Mouse (Mus musculus) 416B (cell line): ENCODE data around the gene Pdk2.

Experiments
- DNase-seq: peaks from one replicate; pipeline ENCODE4 v3.0.0; 2011; ENCODE audit warnings: low read depth

Gene Pdk2

DNA sequence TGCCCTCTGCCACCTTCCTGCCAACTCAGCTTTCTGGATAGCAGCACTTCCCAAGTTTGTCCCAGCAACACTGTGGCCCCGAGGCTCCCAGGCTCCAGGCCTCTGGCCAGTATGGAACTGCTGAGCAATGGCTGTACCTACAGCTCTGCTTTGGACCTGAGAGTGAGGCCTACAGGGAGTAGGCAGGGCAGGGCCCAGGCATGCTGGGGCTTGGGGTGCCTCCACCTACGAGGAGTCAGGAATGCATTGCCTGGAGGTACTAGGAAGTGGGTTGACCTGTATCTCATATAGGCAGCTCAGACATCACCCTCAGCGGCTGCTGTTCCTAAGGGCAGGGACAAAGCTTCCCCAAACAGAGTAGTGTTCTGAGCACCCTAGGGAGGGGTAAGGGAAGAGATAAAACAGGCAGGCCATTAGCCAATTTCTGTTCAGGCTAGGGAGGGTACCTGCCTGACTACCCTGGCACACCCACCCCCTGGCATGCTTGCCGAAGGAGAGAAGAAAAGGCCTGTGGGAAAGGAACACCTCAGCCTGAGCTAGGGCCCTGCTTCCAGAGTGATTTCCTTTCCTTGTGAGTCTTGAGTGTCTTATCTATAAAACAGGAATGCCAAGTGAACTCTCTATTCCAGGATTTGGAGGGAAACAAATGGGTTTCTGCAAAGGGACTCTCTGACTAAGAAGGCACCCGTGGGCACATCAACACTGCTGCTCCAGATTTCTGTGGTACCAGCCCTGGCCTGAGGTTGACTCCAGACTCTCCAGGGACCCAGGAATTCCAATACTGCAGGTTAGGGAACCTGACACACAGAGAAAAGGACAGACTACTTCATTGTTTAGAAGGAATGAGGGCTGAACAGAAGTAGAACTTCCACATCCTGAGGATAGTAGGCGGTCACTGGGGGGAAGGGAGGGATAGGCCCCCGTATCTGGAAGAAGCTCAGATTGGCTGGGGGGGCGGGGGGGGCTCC is 29.3 kb upstream of the Pdk2 start:
- no peak for DNase-seq

DNA sequence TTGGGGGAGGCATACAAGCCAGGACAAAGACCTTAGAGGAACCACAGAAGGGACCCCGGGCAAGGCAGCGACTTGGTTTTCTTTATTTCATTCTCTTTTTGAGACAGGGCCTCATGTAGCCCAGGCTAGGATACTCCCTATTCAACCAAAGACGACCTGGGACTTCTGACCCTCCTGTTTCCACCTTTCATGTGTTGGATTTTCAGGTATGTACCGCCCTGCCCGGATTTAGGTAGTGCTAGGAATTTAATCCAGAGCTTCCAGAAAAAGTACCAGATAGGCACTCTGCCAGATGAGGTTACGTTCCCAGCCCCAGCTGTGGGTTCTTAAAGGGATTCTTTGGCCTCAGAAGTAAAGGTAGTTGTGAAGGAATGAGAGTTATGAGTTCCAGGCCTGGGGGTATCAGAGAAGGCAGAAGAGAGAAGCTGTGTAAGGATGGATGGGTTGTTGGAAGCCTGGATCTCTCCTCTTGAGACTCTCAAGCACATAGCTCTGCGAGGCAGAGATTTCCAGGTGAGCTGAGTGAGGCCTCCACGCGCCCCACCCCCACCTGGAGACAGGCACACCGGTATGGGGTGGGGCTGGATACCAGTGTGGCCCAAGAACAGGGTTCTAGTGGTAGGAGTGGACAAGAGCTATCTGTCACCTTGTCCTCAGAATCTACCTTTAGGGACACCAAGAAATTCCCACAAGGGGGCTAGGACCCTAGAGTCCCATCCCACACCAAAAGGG is 28.2 kb upstream of the Pdk2 start:
- DNase-seq: no peak

DNA sequence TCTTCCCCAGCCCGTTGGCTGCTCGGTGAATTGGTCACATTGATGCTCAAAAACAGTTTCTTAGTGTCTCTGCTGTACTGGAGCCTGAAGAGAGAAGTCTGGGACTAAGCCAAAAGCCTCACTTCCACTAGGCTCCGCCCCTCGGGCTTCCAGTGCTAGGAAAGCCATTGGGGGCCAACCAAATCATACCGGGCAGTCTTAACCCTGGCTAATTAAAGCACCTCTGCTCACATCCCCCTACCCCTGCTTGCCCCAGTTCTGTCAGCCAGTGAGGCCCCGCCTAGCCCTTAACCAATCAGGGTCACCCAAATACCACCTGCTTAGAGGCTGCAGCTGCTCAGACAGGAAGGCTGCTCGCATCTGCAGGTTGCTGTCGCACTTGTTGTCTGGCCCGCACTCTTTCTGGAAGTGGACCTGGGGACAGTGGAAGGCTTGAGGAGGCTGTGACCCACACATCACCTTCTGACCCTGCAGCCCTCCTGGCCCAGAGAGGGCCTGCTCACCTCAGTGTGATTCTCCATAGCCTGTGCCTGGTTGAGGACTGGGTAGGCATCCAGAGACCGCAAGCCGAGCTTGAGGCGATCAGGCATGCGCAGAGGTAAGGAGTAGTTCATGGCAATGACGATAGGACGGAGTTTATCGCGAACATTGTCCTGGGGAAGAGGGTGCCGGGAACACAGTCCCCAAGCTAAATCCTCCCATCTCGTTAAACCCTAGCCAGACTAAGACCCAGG is 15.8 kb upstream of the Pdk2 start:
- DNase-seq: no peak

DNA sequence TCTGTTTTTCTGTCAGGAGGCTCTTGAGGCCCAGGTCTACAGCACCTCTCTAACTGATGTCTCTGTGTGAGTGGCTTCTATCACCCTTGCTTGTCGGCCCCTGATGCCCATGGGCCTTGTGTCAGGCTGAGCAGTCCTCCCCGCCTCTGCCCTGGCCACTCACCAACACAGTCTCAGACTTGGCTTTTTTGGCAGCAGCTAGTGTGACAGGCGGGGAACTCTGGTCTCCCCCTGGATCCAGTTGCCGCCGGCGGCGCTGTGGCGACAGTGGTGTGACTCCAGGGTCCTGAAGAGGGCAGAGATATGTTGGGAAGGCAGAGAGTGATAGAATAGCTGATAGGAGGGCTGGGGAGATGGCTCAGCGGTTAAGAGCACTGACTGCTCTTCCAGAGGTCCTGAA is 11.9 kb upstream of the Pdk2 start:
- no peak for DNase-seq

DNA sequence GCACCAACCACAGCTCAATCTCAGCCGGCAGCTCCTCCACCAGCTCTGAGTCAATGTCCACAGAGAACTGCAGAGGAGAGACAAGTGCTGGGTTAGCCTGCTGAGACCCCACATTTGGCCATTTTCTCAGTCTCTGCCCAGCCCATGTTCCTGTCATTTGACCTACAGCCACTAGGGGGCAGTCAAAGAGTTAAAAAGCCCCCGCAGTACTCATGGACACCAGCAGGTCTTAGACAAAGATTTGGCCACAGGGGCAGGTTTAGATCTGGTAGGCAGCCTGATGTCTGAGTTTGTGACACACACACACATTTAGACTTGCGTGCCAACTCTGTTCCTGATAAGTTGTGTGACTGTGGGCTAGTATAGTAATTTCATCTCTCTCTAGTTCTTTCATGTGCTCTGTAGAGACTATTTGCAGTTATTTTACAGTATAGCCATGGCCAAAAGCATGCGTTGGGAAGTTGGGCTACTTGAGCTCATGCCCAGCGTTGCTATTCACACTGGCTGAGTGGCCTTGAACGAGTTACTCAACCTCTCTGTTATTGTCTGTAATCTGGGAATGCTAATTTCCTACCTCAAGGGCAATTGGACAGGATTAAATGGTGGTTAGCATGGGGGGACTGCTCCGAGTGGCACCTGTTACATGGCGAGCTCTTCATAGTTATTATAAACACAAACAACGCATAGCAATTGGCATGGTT is 6.0 kb upstream of the Pdk2 start:
- DNase-seq: peak; percentile 75

DNA sequence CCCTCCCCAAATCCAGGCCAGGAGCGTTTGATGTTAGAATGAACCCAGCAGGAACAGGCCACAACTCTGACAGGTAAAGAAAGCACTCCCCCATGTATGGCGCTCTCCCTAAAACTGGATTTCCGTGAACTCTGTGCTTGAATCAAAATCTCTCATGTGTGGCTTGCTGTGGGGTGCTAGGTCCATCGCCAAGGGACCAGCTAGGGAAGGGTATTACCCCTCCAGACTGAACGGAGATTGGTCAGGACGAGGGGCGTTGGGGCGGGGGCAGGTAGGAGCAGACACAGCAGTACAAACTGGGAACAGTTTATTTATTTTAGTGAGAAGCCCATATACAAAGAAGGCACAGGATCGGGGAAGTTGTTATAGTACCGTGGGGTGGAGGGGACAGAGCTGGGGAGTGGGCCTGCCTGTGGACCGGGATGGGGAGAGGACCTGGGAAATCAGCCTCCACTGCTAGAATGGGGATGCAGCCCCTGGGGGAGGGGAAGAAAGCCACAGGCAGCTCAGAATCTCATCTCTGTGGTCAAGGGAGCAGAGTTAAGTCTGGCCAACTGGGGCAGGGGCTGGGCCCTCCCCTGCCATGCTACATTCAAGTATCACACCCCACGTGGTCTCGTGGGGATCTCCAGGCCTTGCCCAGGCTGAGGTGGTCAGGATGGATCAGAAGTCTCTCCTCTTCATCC is 3.2 kb upstream of the Pdk2 start:
- no peak for DNase-seq

DNA sequence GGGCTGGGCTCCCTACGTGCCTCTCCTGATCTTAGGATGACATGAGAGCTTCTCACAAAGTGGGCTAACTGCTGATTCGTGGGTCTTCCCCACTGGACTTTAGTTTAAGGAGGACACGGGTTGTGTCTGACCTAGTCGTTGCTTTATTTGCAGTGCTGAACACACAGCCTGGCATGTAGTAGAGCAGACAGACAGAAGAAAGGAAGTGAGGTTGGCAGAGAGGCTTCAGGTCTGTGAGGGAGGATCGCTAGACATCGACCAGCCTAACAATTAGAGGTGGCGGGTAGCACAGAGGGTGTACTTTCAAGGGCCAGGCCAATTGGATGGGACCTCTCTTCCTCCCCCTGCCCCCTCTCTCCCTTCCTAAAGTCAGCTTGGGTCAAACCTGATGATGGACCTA is 2.5 kb upstream of the Pdk2 start:
- no peak for DNase-seq

DNA sequence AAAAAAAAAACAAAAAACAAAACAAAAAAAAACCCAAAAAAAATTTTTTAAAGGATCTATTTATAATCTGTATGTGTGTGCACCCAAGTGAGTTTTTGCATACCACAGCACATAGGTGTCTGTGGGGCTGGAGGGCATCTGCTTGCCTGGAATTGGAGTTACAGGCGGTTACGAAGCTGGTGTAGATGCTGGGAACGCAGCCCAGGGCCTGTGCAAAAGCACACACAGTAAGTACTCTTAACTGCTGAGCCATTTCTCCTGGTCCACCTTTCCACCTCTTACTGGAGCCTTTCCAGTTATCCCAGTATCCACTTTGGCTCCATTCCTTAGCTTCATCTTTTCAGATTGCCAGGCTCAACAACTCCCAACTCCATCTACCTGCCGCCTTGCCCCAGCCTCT is 1.9 kb upstream of the Pdk2 start:
- no peak for DNase-seq

DNA sequence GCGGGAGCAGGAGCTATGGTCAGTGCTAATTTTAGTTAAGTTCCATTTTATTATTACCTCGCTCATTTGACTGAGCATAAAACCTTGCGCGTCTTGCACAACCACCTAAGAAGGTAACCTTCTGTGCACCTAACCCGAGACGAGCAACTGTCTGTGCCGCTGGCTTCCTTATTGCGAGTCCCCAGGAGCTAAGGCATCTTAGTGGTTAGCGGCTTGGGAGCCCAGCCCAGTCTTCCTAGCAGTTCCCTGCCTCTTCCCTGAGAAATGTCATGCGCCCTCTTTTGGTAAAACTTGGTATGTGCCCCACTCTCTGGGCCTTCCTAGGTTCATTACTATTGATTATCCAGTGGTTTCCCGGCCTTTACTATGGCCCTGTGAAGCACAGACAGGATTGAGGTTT is 942 bp upstream of the Pdk2 start:
- DNase-seq: peak; percentile 47

DNA sequence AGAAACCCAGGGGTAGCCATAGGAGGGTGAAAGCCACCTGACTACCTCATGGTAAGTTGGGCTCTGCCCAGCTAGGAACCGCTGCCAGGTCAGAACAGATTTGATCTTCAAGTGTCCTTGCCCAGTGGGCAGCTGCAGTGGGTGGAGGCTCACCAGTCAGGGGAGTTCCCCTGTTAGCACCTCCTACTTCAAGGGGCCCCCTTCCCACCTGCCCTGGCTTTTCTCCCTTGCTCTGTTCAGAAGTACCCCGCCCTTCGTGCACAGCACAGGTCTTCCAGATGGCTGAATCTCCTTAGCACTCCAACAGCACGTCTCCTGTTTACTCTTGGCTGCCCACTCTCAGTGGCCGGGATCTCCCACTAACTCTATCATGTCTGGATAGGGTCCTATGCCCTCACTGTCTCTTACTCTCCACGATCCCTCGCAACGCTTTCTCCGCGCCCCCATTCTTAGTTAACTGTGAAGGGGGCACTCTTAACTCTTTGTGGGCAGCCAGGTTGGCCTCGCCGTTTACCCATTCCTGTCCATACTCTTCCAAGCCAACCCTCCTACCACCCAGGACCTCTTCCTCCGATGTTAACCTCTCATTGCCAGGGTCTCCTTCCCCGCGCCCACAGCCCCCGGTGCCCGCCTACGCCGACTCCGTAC is 539 bp downstream of the Pdk2 start:
- DNase-seq: no peak

DNA sequence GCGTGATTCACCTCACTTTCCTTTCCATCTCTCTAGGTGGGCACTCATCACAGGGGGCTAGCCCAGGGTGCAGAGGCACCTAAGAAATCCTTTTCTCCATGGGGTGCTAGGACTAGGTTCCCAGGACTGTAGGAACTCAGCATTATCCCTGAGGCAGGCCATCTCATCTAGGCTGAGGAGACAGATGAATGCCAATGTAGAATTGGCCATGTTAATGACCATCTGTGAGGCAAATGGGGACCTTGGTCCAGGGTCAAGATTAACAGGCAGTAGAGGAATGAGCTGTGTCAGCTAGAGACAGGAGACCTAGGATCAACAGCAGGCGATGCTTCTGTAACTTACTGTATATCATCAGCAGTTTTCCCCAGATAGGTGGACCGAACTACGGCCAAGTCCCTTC is 1.4 kb downstream of the Pdk2 start:
- no peak for DNase-seq

DNA sequence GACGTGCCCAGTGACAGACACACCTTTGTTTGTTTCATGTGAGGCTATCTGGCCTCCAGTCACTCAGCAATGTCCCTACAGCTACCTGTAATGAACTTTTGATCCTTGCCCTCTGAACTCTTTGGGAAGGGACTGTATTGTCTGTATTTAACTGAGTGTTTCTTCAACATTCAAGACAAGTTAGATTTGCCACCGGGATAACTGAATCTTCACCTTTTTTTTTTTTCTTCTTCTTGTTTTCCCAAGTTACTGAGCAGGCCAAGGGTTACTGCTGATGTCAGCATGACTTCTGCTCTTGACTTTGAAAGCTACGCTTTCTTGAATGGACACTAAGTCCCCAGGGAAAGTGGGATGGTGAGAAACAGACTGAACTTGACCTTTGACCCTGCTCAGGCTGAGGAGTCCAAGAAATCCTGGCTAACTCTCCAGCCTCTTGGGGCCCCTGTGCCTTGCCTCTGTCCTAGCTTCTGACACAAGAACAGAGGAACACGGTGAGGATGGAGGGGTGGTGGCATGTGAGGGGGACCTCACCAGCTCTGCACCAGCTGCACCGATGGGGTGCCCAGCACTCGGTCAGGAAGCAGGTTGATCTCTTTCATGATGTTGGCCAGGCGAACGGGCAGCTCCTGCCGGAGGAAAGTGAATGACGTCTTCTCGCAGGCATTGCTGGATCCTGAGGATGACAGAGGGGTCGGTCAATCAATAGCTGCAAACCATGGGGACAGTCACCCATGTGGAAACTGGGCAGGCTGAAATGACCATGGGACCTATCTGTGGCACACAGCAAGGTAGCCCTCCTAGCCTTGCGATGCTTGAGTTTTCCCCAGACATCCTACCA is 2.1 kb downstream of the Pdk2 start:
- DNase-seq: no peak

DNA sequence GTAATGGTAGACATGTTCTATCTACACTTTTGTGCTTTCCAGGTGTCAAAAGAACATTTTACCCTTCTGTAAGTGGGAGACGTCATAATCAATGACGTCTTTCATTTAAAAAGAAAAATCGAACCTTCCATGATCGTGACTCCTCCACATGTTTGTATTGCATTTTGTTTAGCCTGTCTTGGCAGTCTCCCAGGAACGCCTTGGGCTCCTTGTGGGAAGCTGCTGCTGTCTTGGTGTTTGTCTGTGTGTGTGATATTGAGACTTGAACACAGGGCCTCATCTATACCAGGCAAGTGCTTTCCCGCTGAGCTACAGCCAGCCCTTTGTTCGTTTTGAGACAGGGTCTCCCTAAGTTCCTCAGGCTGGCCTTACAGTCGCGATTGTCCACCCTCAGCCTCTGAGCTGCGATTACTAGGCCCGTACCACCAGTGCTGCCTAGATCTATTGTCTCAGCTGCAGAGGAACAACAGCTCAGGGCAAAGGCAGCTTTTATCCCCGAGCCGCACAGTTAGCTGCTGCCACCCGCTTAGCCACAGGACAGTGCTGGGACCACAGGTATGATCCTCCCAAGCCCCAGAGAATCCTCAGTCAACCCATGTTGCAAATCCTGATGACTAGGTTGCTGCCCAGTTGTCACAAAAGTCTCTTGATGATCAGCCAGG is 2.9 kb downstream of the Pdk2 start:
- DNase-seq: no peak

DNA sequence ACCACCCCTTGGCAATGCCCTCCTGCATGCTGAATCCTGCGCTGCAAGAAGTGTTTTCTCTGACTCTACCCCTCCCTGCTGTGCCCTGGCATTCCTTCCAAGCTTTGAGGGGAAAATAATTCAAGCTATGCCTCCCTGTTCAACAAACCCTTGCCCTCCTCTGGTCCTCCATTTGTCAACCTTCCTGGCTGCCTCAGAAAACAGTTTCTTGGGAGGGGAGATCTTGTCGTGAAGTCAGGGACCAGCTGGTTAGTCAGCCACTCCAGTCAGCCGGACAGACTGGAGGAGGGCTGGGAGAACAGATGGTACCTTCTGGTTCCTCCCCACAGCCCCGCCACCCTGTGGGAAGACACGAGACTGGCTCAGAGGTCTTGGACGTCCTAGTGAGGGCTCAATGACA is 3.8 kb downstream of the Pdk2 start:
- DNase-seq: no peak

DNA sequence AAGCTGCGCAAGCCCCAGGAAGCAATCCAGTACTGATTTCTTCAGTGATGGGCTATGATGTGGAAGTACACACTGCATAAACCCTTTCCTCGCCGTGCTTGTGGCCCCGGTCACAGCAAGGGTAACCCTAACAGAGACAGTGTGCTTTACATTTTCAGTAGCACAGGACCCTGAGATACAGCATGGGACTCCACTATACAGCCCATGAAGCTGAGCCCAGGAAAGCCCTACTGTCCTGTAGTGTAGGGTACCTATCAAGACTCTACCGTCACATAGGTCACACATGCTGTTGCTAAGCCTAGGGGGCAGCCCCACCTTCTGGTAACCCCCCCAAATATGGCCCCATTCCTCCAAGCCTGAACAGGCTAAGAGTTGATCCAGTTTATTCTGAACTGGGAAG is 4.6 kb downstream of the Pdk2 start:
- DNase-seq: no peak

DNA sequence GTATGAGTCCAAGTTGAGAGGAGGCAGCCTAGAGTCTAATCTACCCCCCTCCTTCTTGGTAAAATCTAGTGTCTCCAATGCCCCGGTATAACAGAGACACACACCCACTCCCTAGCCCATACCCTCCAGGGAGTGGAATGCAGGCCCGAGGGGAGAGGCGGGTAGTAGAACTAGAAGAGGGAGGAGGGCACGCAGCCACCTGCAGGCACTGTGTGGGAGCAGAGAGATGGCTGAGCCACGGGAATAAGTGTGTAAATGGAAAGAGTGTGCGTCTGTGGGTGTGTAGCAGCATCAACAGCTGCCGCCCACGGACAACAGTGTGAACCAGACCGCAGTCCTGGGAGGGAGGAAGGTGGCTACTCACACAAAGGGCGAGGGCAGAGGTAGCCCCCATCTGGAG is 6.3 kb downstream of the Pdk2 start:
- no peak for DNase-seq

DNA sequence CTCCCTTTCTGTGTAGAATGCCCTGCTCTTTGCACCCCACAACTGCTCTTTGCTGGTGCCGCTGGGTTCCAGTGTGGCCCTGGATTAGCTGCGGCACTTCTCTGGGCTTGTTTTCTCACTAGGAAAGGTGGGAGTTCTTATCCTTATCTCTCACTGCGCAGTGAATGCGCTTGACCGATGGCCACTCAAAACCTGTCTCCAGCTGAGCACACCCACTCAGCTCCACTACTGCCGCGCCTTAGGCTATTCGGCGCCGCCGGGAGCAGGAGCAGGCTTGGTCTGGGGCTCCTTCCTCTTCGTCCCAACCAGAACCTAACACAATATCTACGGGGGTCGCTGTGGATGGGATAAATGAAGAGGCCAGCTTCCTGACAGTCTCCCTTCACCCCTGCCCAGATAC is 7.5 kb downstream of the Pdk2 start:
- no peak for DNase-seq

DNA sequence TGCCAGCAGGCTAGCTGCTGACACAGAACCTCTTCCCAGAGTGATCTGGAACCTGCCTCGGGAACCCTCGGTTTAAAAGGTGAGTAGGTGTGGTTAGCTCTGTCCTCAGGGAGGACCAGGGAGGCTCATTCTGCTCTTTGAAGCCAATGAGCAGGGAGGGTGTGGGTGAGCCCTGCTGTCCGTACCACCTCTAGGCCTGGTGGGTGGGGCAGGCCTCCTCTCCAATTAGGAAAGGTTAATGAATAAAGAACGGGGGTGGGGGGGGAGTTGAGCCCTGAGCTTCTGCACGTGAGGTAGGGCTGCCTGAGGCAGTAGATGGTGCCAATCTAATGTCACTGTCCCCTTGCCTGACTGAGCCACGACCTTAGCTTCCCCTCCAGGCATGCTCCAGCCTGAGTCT is 8.2 kb downstream of the Pdk2 start:
- no peak for DNase-seq

DNA sequence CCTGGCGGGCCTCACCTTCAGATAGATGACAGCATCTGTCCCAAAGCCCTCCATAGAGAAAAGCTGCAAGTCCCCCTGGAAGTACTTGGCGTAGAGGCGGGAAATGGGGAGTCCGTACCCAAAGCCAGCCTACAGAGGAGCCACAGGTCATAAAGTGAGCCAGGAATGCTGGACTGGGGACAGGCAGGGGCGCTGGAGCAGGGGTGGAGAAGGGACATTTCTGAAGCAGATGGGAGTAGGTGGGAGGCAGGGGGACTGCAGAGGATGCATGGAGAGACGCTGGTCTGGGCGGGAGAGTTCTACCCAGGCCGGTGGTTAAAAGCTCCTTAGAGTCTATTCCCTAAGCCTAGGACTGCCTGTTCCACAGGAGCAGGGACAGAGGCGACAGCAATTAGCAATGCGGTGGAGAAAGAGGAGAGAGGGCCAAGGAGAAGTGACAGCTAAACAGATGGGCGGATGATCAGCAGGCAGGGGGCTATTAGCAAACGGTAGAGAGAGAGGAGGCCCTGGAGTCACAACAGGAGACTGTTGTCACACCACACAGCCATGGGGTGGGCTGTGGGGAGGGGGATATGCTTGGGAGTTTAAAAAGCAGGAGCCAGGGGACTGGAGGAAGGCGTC is 13.2 kb downstream of the Pdk2 start:
- DNase-seq: no peak
